Mouse (Mus musculus) retina, adult 2 months (tissue): Measurements from ENCODE around the gene Dscaml1.

ENCODE experiments used
- DNase-seq: peaks from one replicate; pipeline ENCODE4 v3.0.0-alpha.2; 2012; ENCODE audit warnings: low read depth, low spot score

Dscaml1 gene

GRCm38 (mm10) chr9:45411803-45412202 is 14.6 kb upstream of the Dscaml1 start:
- DNase-seq = no peak

GRCm38 (mm10) chr9:45412287-45412686 is 14.1 kb upstream of the Dscaml1 start:
- DNase-seq = no peak

GRCm38 (mm10) chr9:45412700-45413477 is 13.5 kb upstream of the Dscaml1 start:
- no peak for DNase-seq

- no peak for DNase-seq
Observed at GRCm38 (mm10) chr9:45413478-45414140, 12.8 kb upstream of the Dscaml1 start.

DNA sequence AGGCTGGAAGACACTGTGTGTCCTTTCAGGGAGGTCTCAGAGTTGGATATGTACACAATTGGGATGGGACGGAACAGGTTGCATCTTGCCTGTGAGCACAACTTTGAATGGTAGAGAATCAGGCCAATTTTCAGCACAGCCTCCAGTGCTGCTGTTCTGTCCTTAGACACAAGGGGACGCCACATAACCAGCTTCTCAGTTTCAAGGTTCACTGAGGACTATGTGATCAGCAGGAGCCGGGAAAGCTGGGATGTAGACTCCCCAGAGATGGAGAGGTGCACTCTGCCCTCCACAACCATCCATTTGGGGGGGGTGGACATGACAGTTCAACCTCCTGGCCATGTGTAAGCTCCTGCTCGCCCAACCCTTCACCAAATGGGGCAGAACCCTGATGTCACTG is 10.5 kb upstream of the Dscaml1 start:
- DNase-seq = no peak

DNA sequence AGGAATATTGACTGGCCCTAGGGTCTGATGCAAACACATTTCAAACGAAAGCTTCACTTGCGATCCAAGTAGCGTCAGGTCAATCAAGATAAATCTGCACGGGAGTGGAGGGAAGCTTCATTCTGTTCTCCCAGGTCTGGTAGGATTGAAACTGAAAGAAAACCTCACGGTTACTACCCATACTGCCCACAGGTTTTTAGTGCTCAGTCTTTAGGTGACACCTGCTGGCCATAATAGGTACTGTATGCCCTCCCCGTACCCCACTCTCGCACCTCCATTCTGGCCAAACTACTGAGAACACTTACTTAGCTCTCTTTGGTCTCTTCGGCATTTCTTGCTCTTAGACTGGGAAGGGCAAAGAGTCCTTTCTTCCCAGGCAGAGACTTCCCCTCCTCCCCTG is 9.2 kb upstream of the Dscaml1 start:
- DNase-seq = no peak

DNA sequence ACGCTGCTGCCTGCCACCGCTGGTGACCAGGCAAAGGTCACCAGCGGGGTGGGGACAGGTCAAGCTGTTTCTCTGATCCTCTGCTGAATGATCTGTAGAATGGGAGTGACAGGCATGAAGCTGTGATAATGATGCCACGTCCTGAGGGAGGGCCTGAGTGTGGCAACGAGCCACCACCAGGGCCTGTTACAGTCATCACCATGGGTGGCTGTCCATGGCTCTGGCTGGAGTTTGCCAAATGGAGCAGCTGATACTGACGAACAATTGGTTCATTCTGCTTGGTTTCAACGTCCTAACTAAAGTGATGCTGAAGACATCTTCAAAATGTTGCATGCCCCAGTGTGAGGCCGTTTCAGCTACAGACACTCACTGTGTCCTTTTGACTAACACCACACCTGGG is 8.2 kb upstream of the Dscaml1 start:
- DNase-seq = no peak

DNA sequence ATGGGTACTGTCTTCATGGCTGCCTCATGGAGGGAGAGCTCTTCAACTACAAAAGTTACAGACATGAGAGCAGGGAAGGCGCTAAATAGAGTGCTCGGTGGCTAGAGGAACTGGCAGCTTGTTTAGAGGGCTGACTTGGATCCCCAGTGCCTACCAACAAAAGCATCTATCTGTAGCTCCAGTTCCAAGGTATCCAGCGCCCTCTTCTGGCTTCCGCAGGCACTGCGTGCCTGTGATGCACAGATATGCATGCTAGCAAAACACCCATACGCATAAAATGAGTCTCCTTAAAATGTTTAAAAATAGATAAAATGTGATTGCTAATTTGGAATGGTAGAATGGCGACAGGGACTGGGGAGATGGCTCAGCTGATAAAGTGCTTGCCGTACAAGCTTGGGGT is 5.2 kb upstream of the Dscaml1 start:
- no peak for DNase-seq

GRCm38 (mm10) chr9:45422761-45423298 is 3.6 kb upstream of the Dscaml1 start:
- no peak for DNase-seq

- DNase-seq = no peak
Observed at GRCm38 (mm10) chr9:45429392-45429791, 3.0 kb downstream of the Dscaml1 start.

GRCm38 (mm10) chr9:45429951-45430697 is 3.7 kb downstream of the Dscaml1 start:
- DNase-seq = no peak

- no peak for DNase-seq
Observed at GRCm38 (mm10) chr9:45430698-45430959, 4.2 kb downstream of the Dscaml1 start.

GRCm38 (mm10) chr9:45431150-45431549 is 4.7 kb downstream of the Dscaml1 start:
- DNase-seq = no peak

DNA sequence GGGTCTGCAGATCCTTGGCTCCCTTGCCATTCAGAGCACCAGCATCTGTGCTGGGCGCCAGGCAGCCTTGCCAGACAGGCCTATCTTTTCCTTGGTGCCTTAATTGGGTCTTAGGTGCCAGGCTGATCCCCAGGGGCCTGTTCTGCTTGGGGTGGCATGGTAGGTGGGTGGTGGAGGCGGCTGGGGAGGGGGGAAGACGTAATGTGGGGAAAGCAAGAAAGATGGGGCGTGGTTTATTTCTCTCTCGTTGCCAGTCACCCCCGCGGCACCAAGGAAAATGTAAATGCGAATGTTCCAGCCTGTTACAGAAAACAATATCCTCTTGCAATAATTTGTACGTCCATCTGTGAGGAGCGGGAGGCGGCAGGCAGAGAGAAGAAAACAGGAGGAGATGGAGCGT is 6.2 kb downstream of the Dscaml1 start:
- no peak for DNase-seq

DNA sequence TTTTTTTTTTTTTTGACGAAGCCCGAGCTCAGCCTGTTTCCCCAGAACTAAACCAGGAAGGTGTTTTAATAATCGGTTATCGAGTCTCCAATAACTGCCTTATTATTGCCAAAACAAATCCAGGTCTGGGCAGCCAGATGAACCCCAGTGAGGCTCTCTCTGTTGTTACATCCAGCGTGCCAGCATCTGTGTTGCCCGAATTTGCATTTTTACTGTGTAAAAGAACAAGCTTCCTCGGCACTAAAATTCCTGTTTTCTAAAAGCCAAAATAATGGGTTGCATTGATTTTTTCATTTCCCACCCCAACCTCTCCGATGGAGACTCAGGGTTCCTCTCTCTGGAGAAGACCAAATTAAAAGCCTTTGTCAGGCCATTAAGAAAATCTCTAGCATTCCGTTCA is 6.7 kb downstream of the Dscaml1 start:
- no peak for DNase-seq

DNA sequence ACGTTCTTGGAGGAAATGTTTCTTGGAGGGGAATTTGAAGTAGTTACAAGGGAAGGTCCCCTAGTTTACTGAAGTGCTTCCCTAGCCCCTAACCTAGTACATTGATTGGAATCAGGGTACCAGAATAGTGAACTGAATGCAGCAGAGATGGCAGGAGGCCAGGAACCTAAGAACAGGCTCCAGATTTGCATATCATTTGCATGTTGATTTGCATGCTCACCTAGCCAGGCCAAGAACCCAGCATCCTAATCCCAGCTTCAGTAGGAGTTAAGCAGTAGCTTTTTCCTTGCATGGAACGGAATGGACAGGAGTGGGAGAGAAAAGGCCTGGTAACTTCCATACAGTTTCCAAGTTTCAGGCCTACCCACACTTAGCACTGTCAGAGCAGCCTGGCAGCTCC is 7.7 kb downstream of the Dscaml1 start:
- DNase-seq = no peak

GRCm38 (mm10) chr9:45439025-45439424 is 12.6 kb downstream of the Dscaml1 start:
- no peak for DNase-seq

- DNase-seq = no peak
Observed at GRCm38 (mm10) chr9:45440083-45440784, 13.8 kb downstream of the Dscaml1 start.

- DNase-seq = no peak
Observed at GRCm38 (mm10) chr9:45444251-45444798, 17.9 kb downstream of the Dscaml1 start.

DNA sequence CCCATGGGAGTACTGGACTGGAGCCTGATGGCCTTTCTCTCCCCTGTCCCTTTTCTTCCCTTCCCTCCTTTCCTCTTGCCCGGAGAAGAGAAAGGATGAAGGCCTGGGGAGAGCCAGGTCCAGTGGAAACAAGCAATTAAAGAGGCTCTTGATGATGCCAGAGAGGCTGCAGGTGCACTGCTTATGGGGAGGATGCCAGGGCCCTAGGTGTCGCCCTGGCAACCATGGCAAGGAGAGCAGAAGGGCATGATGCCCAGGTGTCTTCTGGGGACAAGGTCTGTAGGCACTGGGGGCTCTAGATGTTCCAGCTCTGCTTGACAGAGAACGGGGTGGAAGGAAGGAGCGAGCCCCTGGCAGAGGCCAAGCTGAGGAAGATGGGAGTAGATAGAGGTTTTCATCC is 23.2 kb downstream of the Dscaml1 start:
- DNase-seq = no peak

- no peak for DNase-seq
Observed at GRCm38 (mm10) chr9:45451346-45451745, 24.9 kb downstream of the Dscaml1 start.

DNA sequence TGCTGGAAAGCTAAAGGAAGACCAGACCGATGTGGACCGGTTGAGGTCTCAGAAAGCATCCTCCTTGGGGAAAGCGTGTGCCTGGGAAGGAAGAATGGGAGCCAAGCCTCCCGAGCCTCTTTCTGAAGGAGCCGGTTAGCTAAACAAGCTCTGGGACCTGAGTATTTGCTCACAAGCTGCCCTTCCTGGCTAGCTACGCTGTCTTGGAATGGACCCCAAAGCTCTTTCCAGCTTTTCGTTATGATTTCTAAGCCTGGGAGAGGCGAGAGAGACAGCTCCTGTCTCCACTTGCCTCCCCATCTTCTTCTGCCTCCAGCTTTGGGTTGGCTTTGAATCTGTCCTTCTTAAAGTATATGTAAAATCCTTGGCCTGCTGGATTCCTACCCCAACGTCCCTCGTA is 27.6 kb downstream of the Dscaml1 start:
- DNase-seq = no peak
